Mouse (Mus musculus): Measurements from ENCODE around the gene Itpa. TPM values are rescaled to one million over a fixed set of nuclear protein-coding genes. Genes with fewer than 3 reads are reported as not detected.

Itpa gene
- polyA plus RNA-seq, 1 experiment from 2014 or later, result 59.1 TPM

GRCm38 (mm10) chr2:130727752-130728151 lies 60.3 kb downstream of the Itpa start:
- in situ Hi-C loops (cut with MboI; ENCODE audit: low pct_unique_long_range_greater_than_20kb), result no loop called here
- POLR2A ChIA-PET, result interaction anchor here (0.7 kb wide), 1 partner anchor 11 kb away, joined by 3 read pairs; no protein-coding TSS in a partner anchor
- TF ChIP-seq CTCF (IDR thresholded peaks at IDR 0.05), result no peak
- no peaks in the 10 kb centered on the region for H3K27me3 ChIP-seq
- ATAC-seq, result no peak
- no peak for DNase-seq (ENCODE audit: low read depth, low spot score)
- CTCF ChIA-PET, result interaction anchor here (0.9 to 1.4 kb wide), 3 partner anchors 12 to 20 kb away, joined by 3 to 4 read pairs (median 3); no protein-coding TSS in a partner anchor

GRCm38 (mm10) chr2:130728906-130729585 lies 61.6 kb downstream of the Itpa start:
- H3K27me3 ChIP-seq, result no peaks in the 10 kb centered on the region
- ATAC-seq (no peak), DNase-seq (ENCODE audit: low read depth, low spot score) (no peak)
- in situ Hi-C loops (cut with MboI; ENCODE audit: low pct_unique_long_range_greater_than_20kb), result no loop called here
- no peak for TF ChIP-seq CTCF (IDR thresholded peaks at IDR 0.05)
- ChIA-PET CTCF (interaction anchor here (0.9 to 1.3 kb wide), 3 partner anchors 12 to 22 kb away, joined by 3 read pairs; no protein-coding TSS in a partner anchor), POLR2A (no interaction called here)

GRCm38 (mm10) chr2:130730746-130731145 lies 63.3 kb downstream of the Itpa start:
- CTCF ChIA-PET, result no interaction called here
- DNase-seq (ENCODE audit: low read depth, low spot score) (no peak), ATAC-seq (no peak)
- no peaks in the 10 kb centered on the region for H3K27me3 ChIP-seq
- POLR2A ChIA-PET, result no interaction called here
- in situ Hi-C loops (cut with MboI; ENCODE audit: low pct_unique_long_range_greater_than_20kb), result no loop called here
- no peak for TF ChIP-seq CTCF (IDR thresholded peaks at IDR 0.05)

Other genes with a start within 250 kb of the Itpa start
- gene Vps16, start 243.3 kb upstream of the Itpa start, polyA plus RNA-seq (2021), result 67.1 TPM
- 29.9 TPM for gene Pced1a, start 242.9 kb upstream of the Itpa start, polyA plus RNA-seq (2021)
- 90.4 TPM for gene Ptpra, start 217.3 kb upstream of the Itpa start, polyA plus RNA-seq (2021)
- 73.1 TPM for gene Mrps26, start 103.9 kb upstream of the Itpa start, polyA plus RNA-seq (2021)
- not detected for gene Oxt, start 91.4 kb upstream of the Itpa start, polyA plus RNA-seq (2021)
- not detected for gene Avp, start 85.1 kb upstream of the Itpa start, polyA plus RNA-seq (2021)
- 8.1 TPM for gene Fastkd5, start 37.6 kb upstream of the Itpa start, polyA plus RNA-seq (2021)
- 8.9 TPM for gene Ubox5, start 37.6 kb upstream of the Itpa start, polyA plus RNA-seq (2021)
- gene Lzts3, start 24.8 kb upstream of the Itpa start, polyA plus RNA-seq (2021), result 14.6 TPM
- gene Ddrgk1, start 3.0 kb upstream of the Itpa start, polyA plus RNA-seq (2021), result 138 TPM
- gene Slc4a11, start 29.9 kb downstream of the Itpa start, polyA plus RNA-seq (2021), result 15.2 TPM
- 50.9 TPM for gene 4930402H24Rik, start 238.8 kb downstream of the Itpa start, polyA plus RNA-seq (2021)
- 32.9 TPM for gene Atrn, start 238.9 kb downstream of the Itpa start, polyA plus RNA-seq (2021)

All from Patski (cell line).